Mouse (Mus musculus) kidney, postnatal 4 days (tissue): Measurements from ENCODE around the gene Amtn.
"Not testable (repeated sequence)": the region's sequence is repeated elsewhere in the genome, so short reads cannot be mapped to it uniquely, and the experiment has no call there.

Source experiments
- DNase-seq, 2 experiments: peaks; one replicate each; pipeline ENCODE4 v3.0.0; 2021; ENCODE audit warnings: mixed read lengths in 2 of 2

Amtn gene

DNA sequence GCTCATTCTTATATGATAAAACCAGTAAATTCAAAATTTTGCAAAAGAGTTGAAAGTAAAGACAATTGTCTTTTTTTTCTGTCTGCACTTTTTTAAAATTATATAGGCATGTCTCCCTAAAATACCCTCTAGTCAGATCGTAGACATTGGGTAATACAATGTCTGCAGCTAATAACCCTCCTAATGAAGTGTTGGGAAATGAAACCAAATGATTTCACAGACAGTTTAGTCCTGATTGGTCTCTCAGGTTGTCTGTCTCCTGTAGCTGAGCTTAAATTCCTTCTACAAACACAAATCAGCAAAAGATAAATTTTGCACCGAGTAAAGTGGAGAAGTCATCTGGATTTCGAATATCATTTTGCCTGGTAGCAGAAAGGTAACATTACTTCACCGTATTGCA lies at the start of gene Amtn:
TSS of gene Amtn (plus strand) at position 301 of the 400 bp plus-strand sequence.
- no peak for DNase-seq

- DNase-seq: not testable (repeated sequence)
Observed at GRCm38 (mm10) chr5:88348533-88348932, 27.4 kb upstream of the Amtn start.

- DNase-seq: peak; percentile 43 to 49
Observed at GRCm38 (mm10) chr5:88364768-88365167, 11.1 kb upstream of the Amtn start.

GRCm38 (mm10) chr5:88366886-88367285 lies 9.0 kb upstream of the Amtn start:
- DNase-seq: no peak

DNA sequence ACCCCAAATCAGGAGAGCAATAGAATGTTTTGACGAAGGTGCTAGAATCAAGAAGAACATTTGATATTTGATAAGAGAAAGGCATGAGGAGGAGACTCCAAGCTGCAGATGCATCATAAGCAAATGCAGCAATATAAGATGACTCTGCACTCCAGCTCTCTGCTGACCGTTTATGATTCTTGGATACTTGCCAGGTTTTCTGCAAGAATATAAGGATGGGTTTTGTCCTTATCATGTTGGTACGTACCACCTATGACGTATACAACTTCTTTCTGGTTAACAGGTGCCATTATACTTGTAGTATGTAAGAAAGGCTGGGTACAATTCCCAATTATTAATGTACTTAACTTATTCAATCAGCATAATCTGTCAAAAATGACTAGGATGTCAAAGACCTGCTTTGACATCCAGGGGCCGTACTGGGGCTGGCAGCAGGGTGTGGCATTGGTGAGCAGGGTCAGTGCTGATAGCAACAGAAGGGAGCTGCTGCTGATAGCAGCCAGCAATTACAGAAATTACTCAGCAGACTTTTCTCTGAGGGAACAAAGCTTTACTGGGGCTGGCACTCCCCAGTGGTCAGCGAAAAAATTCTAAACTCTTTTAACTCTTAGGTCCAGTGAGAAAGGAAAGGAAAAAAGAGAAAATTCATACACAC lies 5.2 kb upstream of the Amtn start:
- DNase-seq: no peak

DNA sequence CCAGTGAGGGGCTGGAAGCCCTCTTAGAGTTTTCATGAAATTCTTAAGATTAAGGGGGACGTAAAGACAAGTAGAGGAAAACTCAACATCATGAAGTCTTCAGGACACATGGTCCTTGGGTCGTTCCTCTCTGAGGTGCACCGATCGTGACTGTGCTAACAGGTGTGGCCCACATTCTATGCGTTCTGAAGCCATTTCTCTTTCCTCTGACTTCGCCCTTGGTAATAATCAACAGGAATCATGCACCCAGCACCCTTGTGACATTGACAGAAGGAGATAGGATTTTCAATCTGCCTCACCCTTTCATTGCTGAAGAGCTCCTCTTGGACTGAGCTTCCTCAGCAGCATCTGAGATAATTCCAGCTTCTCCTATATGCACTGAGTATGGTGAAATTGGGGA lies 3.3 kb upstream of the Amtn start:
- DNase-seq: no peak

GRCm38 (mm10) chr5:88391960-88392359 lies 16.1 kb downstream of the Amtn start:
- not testable (repeated sequence) for DNase-seq

DNA sequence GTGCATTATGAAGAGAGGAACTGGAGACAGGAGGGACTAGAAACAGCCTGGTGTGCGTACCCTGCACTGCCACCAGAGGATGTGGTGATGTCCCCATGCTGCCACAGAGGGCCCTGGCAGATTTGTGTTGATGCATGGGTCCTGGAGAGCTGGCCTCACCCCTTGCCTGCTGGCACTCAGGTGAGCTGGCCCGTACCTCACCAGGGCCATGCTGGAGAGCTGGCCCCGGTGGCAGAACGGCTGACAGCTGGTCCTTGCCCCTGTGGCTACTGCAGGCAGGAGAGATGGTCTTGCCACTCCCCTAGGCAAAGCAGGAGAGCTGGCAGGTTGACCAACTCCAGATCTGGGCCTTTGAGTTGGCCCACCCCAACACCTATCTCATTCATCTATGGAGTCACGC lies 22.7 kb downstream of the Amtn start:
- DNase-seq: no peak

DNA sequence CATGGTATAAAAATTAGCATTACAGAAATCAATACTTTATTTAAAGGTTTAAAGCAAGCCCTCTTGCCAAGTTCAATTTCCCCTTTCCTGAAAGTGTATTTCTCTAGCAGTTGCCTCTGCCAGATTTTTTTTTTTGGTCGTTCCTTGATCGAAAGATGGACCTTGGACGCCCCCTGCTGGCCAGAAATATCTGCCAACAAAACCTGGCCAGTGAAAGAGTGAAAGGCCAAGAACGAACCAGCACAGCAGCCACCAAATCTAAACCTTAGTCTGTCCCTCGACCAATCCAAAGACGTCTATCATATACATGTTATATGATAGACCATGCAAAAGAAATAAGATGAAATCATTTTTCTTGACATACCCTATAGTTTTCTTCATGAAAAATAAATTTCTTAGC lies 23.9 kb downstream of the Amtn start:
- peak; percentile 87 to 88 for DNase-seq

- DNase-seq: no peak
Observed at GRCm38 (mm10) chr5:88401464-88401863, 25.6 kb downstream of the Amtn start.

DNA sequence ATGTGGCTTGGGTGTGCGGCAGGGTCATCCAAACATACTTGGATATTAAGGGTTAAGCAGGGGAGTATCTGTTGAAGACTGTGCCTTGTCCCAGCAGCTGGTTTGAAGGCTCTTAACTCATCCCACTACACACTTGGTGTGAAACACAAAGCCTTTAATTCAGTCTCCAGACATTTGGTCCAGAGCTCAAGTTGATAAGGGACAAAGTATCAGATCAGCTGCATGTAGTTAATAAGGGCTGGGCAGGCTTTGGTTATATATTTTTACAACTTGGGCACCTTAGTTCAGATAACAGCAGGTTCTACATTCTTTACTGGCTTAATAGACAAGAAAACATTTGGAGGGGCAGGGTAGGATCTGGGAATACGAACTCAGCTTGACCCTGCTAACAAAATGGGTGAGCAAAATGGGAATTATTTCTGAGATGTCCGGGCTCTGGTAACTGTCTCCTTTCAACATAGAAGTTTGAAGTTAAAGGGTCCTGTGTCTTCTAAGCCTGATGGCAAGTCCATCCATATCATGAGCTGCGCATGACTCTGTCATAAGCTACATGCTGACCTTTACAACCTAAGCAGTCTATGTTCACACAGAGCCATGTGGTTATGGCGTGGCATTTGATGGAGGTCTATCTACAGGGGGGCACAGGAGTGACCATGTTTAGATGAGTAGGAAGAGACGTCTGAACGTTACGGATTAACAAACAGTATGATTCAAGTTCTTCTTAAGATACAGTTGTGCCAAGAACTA lies 44.6 kb downstream of the Amtn start:
- no peak for DNase-seq

- DNase-seq: not testable (repeated sequence)
Observed at GRCm38 (mm10) chr5:88424892-88425291, 49.0 kb downstream of the Amtn start.

DNA sequence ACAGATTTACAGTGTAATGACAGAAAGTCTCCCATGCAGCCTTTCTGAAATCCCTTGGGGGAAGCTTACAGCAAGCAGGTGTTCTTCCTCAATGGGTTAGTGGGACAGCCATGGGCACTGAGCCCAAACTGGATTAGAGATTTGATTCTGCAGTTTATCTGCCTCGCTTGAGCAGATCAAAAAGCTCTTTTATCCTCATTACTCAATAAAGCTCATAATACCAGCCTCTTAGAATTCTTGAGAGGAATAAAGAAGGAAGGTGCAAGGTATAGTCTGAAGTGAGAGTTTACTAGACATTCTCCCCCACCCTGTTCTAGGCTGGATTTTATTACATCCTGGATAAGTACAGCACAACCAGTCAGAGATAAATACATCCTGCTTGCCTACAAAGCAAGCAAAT lies 50.8 kb downstream of the Amtn start:
- DNase-seq: peak; percentile 8 to 11
